Mouse (Mus musculus): ENCODE data around the gene Svopl. TPM values are rescaled to one million over a fixed set of nuclear protein-coding genes. Genes with fewer than 3 reads are reported as not detected.

The Svopl gene
- polyA plus RNA-seq, 1 experiment from 2014 or later = not detected

DNA sequence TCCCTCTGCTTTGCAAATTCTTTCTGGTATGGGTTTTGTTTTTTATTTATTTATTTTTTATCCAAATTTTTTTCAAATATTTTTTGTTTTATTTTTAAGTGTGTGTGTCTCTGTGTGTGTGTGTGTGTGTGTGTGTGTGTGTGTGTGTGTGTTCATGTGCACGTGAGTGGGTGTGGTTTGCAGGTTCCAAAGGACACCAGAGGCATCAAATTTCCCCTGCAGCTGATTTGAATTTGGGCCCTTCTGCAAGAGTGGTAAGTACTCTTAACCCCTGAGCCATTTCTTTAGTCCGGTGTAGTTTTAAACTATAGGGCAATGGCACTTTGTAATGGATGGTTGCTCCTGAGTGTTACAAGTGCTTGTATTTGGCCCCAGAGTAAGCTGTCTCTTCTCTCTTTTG lies 18.6 kb downstream of the Svopl start:
- Histone ChIP-seq H3K27me3 (no peaks in the 10 kb centered on the region), H3K4me3 (replicated peaks) (no peak overlapping the region), H3K4me2 (no peak overlapping the region), H3K9ac (no peak overlapping the region), H3K36me3 (no peaks in the 10 kb centered on the region), H3K4me1 (replicated peaks) (no peaks in the 10 kb centered on the region), H3K27ac (no peak overlapping the region), H3K9me3 (replicated peaks) (no peaks in the 10 kb centered on the region)
- ATAC-seq (ENCODE audit: low read depth) (no peak), DNase-seq (no peak)
- 43% methylated on average over 2 of the region's 2 CpGs for WGBS (ENCODE audit: insufficient replicate concordance)

DNA sequence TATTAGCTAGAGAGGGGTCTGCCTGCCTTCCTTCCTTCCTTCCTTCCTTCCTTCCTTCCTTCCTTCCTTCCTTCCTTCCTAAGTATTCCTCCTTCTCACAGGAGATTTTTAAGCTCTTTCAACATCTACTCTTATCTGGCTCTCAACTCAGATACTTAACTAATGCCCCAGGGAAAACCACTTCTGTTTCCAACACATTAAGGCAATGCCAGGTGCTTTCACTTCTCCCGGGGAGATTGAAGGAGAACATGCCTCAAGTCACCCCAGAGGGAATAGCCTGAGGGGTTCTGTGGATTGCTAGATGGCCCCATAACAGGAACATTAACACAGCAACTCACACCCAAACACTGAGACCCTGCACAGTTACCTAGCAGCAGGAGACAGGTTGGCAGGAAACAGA lies 19.0 kb downstream of the Svopl start:
- no peaks in the 10 kb centered on the region for H3K27me3 ChIP-seq
- H3K9ac ChIP-seq = no peak overlapping the region
- no peaks in the 10 kb centered on the region for H3K36me3 ChIP-seq
- H3K9me3 ChIP-seq (replicated peaks) = no peaks in the 10 kb centered on the region
- H3K27ac ChIP-seq = no peak overlapping the region
- H3K4me3 ChIP-seq (replicated peaks) = no peak overlapping the region
- 44% methylated on average over 1 of the region's 1 CpGs for WGBS (ENCODE audit: insufficient replicate concordance)
- DNase-seq (no peak), ATAC-seq (ENCODE audit: low read depth) (no peak)
- no peaks in the 10 kb centered on the region for H3K4me1 ChIP-seq (replicated peaks)
- no peak overlapping the region for H3K4me2 ChIP-seq

DNA sequence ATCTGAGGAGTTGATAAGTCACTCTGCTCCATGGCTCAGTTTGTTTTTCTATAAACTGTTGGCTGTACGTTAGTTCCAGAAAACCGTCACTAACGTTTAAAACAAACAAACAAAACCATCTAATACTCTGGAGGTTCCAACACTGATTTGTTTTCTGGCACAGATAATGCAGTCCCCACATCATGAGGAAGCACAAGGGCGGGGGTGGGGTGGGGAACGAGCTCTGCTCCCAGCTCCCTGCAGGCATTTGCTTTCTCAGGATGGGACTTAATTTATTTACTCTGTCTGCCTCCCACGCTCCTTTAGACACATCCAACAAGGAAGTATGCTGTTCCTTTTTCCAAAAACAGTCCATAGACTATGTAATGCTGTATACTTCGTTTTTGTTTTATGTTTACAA lies 23.5 kb downstream of the Svopl start:
- no peaks in the 10 kb centered on the region for H3K9me3 ChIP-seq (replicated peaks)
- H3K9ac ChIP-seq = no peak overlapping the region
- H3K27me3 ChIP-seq = no peaks in the 10 kb centered on the region
- no peaks in the 10 kb centered on the region for H3K36me3 ChIP-seq
- DNase-seq (no peak), ATAC-seq (ENCODE audit: low read depth) (no peak)
- no peaks in the 10 kb centered on the region for H3K4me1 ChIP-seq (replicated peaks)
- no peak overlapping the region for H3K4me3 ChIP-seq (replicated peaks)
- WGBS (ENCODE audit: insufficient replicate concordance) = 38% methylated on average over 7 of the region's 7 CpGs
- H3K4me2 ChIP-seq = no peak overlapping the region
- no peak overlapping the region for H3K27ac ChIP-seq

DNA sequence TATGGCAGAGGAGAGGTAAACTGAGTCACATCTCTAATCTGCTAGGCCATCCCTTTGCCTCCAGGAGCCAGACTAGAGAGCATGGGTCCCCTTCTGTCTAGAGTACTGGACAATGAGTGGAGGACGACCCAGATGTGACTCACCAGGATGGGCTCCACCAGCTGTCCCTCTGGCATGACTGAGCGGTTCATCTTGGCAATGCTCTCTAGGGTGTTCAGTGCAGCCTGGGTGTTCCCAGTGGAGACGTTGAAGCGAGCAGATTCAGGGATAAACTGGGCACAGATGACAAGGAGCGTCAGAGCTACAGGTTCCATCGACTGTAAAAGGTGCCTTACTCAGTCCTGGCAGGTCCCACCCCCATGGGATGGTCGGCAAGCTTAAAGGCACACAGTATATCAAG lies 25.4 kb downstream of the Svopl start:
- Histone ChIP-seq H3K36me3 (no peaks in the 10 kb centered on the region), H3K4me1 (replicated peaks) (no peaks in the 10 kb centered on the region), H3K27ac (no peak overlapping the region), H3K4me2 (no peak overlapping the region), H3K4me3 (replicated peaks) (no peak overlapping the region), H3K9ac (no peak overlapping the region), H3K27me3 (no peaks in the 10 kb centered on the region), H3K9me3 (replicated peaks) (no peaks in the 10 kb centered on the region)
- ATAC-seq (ENCODE audit: low read depth) (no peak), DNase-seq (no peak)
- WGBS (ENCODE audit: insufficient replicate concordance) = 62% methylated on average over 7 of the region's 7 CpGs

DNA sequence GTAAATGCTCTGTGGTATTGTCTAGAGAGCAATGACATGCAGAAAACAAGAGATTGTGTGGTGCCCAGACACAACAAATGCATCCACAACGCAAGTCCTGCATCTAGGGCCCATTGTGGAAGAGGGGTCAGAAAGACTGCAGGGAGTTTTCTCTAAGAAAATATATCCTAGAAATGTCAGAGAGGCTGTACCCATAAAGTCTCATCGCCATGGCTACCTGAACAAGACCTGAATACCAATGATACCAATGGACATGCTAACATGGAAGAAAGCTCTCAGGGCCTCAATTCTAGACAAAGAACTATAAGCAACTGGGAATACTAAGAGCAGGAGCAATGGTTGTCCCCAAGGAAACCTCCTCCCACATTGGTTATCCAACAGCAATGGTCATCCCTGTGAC lies 34.0 kb downstream of the Svopl start:
- H3K9me3 ChIP-seq (replicated peaks) = no peaks in the 10 kb centered on the region
- no peak overlapping the region for H3K4me2 ChIP-seq
- no peaks in the 10 kb centered on the region for H3K27me3 ChIP-seq
- no peak overlapping the region for H3K4me3 ChIP-seq (replicated peaks)
- WGBS (ENCODE audit: insufficient replicate concordance) = 65% methylated on average over 2 of the region's 2 CpGs
- no peak overlapping the region for H3K27ac ChIP-seq
- H3K36me3 ChIP-seq = no peaks in the 10 kb centered on the region
- H3K9ac ChIP-seq = no peak overlapping the region
- DNase-seq (no peak), ATAC-seq (ENCODE audit: low read depth) (no peak)
- H3K4me1 ChIP-seq (replicated peaks) = no peaks in the 10 kb centered on the region

DNA sequence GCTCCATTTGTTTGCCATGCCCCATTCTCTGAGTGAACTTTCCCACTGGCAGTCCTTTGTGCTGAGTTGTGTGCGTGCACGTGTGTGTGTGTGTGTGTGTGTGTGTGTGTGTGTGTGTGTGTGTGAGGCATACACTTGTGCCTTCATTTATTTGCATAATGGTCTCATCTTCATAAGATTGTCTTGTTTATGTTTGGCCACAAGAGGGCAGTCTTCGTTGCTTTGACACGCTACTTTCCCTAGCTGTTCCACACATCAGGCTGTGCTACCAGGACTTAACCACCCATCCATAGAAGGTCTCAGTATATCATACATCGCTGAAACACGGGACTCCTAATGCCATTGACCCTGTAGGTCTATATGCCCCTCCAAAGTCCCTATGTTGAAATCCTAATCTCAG lies 39.3 kb downstream of the Svopl start:
- H3K27me3 ChIP-seq = no peaks in the 10 kb centered on the region
- H3K4me2 ChIP-seq = no peak overlapping the region
- no peak for ATAC-seq (ENCODE audit: low read depth)
- H3K4me1 ChIP-seq (replicated peaks) = no peaks in the 10 kb centered on the region
- WGBS (ENCODE audit: insufficient replicate concordance) = 8% methylated on average over 6 of the region's 6 CpGs
- H3K36me3 ChIP-seq = no peaks in the 10 kb centered on the region
- DNase-seq = peak; percentile 5
- H3K9ac ChIP-seq = no peak overlapping the region
- no peaks in the 10 kb centered on the region for H3K9me3 ChIP-seq (replicated peaks)
- no peak overlapping the region for H3K4me3 ChIP-seq (replicated peaks)
- H3K27ac ChIP-seq = no peak overlapping the region

DNA sequence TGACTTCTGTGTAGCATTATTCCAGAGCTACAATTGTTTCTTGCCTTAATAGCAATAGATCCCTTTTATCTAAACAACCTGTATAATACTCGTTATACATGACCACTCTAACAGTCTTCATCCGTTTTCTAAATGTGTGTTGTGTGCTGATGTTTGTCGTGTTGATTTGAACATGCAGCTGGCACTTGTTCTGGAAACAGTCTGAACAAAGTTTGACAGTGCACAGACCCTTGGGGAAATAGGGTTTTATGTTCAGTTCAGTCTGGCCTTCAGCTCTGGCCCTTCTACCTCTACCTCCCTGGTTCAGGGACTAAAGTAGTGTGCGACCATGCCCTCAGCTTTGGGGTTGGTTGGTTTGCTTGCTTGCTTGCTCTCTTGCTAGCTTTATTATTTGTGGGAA lies 79.4 kb downstream of the Svopl start:
- no peak overlapping the region for H3K4me2 ChIP-seq
- no peak overlapping the region for H3K9ac ChIP-seq
- ATAC-seq (ENCODE audit: low read depth) (no peak), DNase-seq (no peak)
- 88% methylated on average over 4 of the region's 4 CpGs for WGBS (ENCODE audit: insufficient replicate concordance)
- no peaks in the 10 kb centered on the region for H3K4me1 ChIP-seq (replicated peaks)
- no peak overlapping the region for H3K27ac ChIP-seq
- H3K36me3 ChIP-seq = peaks cover 46% of the 10 kb centered on the region
- no peak overlapping the region for H3K4me3 ChIP-seq (replicated peaks)
- H3K9me3 ChIP-seq (replicated peaks) = no peaks in the 10 kb centered on the region
- no peaks in the 10 kb centered on the region for H3K27me3 ChIP-seq

DNA sequence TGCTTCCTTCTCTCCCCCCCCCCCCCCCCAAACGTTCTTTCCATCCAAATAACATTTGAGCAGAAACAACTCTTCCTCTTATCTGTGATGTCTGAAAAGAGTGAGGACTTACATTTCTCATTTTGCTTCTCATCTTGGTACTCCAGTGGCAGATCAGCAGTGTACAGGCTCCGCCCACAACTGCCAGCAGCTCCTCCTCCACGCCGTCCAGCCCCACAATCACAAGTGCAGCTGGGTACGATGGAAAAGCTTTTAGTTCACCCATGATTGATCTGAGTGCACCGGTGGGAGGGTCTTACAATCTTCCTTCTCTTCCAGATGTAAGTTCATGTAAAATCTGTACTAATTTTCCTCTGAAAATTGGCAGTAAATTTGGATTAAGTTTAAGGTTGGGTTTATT lies 95.5 kb downstream of the Svopl start:
- 79% methylated on average over 6 of the region's 6 CpGs for WGBS (ENCODE audit: insufficient replicate concordance)
- ATAC-seq (ENCODE audit: low read depth) = no peak

DNA sequence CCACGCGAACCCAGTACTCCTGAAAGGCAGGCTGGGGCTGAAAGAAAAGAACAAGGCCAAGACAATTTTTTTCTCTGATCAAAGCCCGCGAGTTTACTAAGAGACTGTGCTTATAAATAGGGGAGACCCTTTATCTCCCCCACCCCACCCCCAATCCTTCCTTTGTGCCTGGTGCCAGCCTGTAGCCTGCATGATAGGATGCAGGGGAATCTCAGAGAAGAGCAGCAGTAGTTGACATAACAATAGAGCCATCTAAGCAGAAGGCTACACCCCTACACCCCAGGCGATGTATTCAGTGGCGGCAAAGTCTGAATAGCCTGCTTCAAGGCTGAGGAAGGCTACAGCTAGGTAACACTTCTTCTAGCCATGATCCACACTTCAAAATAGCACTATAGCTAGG lies 110.3 kb downstream of the Svopl start:
- H3K4me2 ChIP-seq = no peak overlapping the region
- 75% methylated on average over 6 of the region's 6 CpGs for WGBS (ENCODE audit: insufficient replicate concordance)
- DNase-seq = no peak
- ATAC-seq (ENCODE audit: low read depth) = no peak
- H3K27ac ChIP-seq = no peak overlapping the region
- no peak overlapping the region for H3K9ac ChIP-seq
- H3K27me3 ChIP-seq = no peaks in the 10 kb centered on the region
- no peak overlapping the region for H3K4me3 ChIP-seq (replicated peaks)
- H3K36me3 ChIP-seq = peaks cover 19% of the 10 kb centered on the region
- no peaks in the 10 kb centered on the region for H3K9me3 ChIP-seq (replicated peaks)
- H3K4me1 ChIP-seq (replicated peaks) = no peaks in the 10 kb centered on the region

More for the DNA sequence above, 95.5 kb downstream of the Svopl start:
- Histone ChIP-seq H3K27me3 (no peaks in the 10 kb centered on the region), H3K27ac (no peak overlapping the region), H3K9me3 (replicated peaks) (no peaks in the 10 kb centered on the region), H3K4me1 (replicated peaks) (no peaks in the 10 kb centered on the region), H3K36me3 (peaks cover 42% of the 10 kb centered on the region), H3K4me3 (replicated peaks) (no peak overlapping the region), H3K9ac (no peak overlapping the region), H3K4me2 (no peak overlapping the region)
- DNase-seq = no peak

Other genes with a start within 250 kb of the Svopl start
- gene Trim24, start 176.2 kb downstream of the Svopl start, polyA plus RNA-seq (2015; fragmentation: Nextera tagmentation; extraction: Ambion mirVana) = 4.0 and 4.1 TPM in 2 replicates
- not detected in 2 replicates for gene Tmem213, start 62.3 kb upstream of the Svopl start, polyA plus RNA-seq (2015; fragmentation: Nextera tagmentation; extraction: Ambion mirVana)
- gene Atp6v0a4, start 77.6 kb upstream of the Svopl start, polyA plus RNA-seq (2015; fragmentation: Nextera tagmentation; extraction: Ambion mirVana) = 0.12 and 0.16 TPM in 2 replicates
- gene D630045J12Rik, start 207.0 kb upstream of the Svopl start, polyA plus RNA-seq (2015; fragmentation: Nextera tagmentation; extraction: Ambion mirVana) = 0.28 and 0.31 TPM in 2 replicates